Mouse (Mus musculus): ENCODE measurements around the gene Rpl13.
A peak's percentile ranks its signal among the peaks of the same experiment; 100 is the strongest.
"Not testable (repeated sequence)": the region's sequence is repeated elsewhere in the genome, so short reads cannot be mapped to it uniquely, and the experiment has no call there.

Gene Rpl13

GRCm38 (mm10) chr8:123101735-123102685, at the start of gene Rpl13:
Rpl13 (plus strand) TSS chr8:123102350.
- DNase-seq, result peak; percentile 95

GRCm38 (mm10) chr8:123062721-123063120, 39.4 kb upstream of the Rpl13 start, which contains the start of gene Spg7:
Spg7 (plus strand) TSS chr8:123062942.
- DNase-seq, result no peak

GRCm38 (mm10) chr8:123064072-123064471, 38.1 kb upstream of the Rpl13 start:
- DNase-seq, result no peak

GRCm38 (mm10) chr8:123064809-123065213, 37.3 kb upstream of the Rpl13 start:
- no peak for DNase-seq

- DNase-seq, result peak; percentile 95
Observed at GRCm38 (mm10) chr8:123065214-123066100, 36.7 kb upstream of the Rpl13 start.

GRCm38 (mm10) chr8:123066101-123066683, 36.0 kb upstream of the Rpl13 start:
- DNase-seq, result no peak

- DNase-seq, result no peak
Observed at GRCm38 (mm10) chr8:123071176-123071575, 31.0 kb upstream of the Rpl13 start.

- no peak for DNase-seq
Observed at GRCm38 (mm10) chr8:123077213-123077612, 24.9 kb upstream of the Rpl13 start.

- no peak for DNase-seq
Observed at GRCm38 (mm10) chr8:123082993-123083392, 19.2 kb upstream of the Rpl13 start.

GRCm38 (mm10) chr8:123083610-123084009, 18.5 kb upstream of the Rpl13 start:
- DNase-seq, result peak; percentile 76

GRCm38 (mm10) chr8:123087289-123087688, 14.9 kb upstream of the Rpl13 start:
- no peak for DNase-seq

GRCm38 (mm10) chr8:123097216-123097615, 4.9 kb upstream of the Rpl13 start:
- DNase-seq, result peak; percentile 48

- DNase-seq, result peak; percentile 66
Observed at GRCm38 (mm10) chr8:123097786-123098584, 4.2 kb upstream of the Rpl13 start.

- no peak for DNase-seq
Observed at GRCm38 (mm10) chr8:123100288-123100687, 1.9 kb upstream of the Rpl13 start.

GRCm38 (mm10) chr8:123101244-123101643, 906 bp upstream of the Rpl13 start:
- no peak for DNase-seq

GRCm38 (mm10) chr8:123102855-123103254, 705 bp downstream of the Rpl13 start:
- DNase-seq, result not testable (repeated sequence)

GRCm38 (mm10) chr8:123103285-123103684, 1.1 kb downstream of the Rpl13 start:
- DNase-seq, result no peak

- DNase-seq, result no peak
Observed at GRCm38 (mm10) chr8:123104046-123104767, 2.1 kb downstream of the Rpl13 start.

- no peak for DNase-seq
Observed at GRCm38 (mm10) chr8:123105553-123106326, 3.6 kb downstream of the Rpl13 start.

- DNase-seq, result no peak
Observed at GRCm38 (mm10) chr8:123106531-123106930, 4.4 kb downstream of the Rpl13 start.

- no peak for DNase-seq
Observed at GRCm38 (mm10) chr8:123108010-123108409, 5.9 kb downstream of the Rpl13 start.
